Mouse (Mus musculus): ENCODE measurements around the gene Gm12166. TPM values are rescaled to one million over a fixed set of nuclear protein-coding genes. Genes with fewer than 3 reads are reported as not detected.

The Gm12166 gene
- polyA plus RNA-seq, 1 experiment from 2014 or later = 5.6 TPM

- ATAC-seq (ENCODE audit: low FRiP score, low read depth) = no peak
- Histone ChIP-seq H3K4me3 (no peak overlapping the region), H3K27me3 (no peaks in the 10 kb centered on the region), H3K9ac (no peak overlapping the region), H3K27ac (replicated peaks) (no peak overlapping the region), H3K9me3 (no peaks in the 10 kb centered on the region), H3K36me3 (no peaks in the 10 kb centered on the region), H3K4me1 (replicated peaks) (no peaks in the 10 kb centered on the region), H3K4me2 (no peak overlapping the region)
Measured at GRCm38 (mm10) chr11:46021850-46022249, 30.3 kb downstream of the Gm12166 start.

GRCm38 (mm10) chr11:46020246-46020645 lies 31.9 kb downstream of the Gm12166 start:
- WGBS = 73% methylated on average over 1 of the region's 1 CpGs
- no peaks in the 10 kb centered on the region for H3K36me3 ChIP-seq
- no peak overlapping the region for H3K4me2 ChIP-seq
- H3K27ac ChIP-seq (replicated peaks) = no peak overlapping the region
- H3K27me3 ChIP-seq = no peaks in the 10 kb centered on the region
- H3K4me1 ChIP-seq (replicated peaks) = no peaks in the 10 kb centered on the region
- ATAC-seq (ENCODE audit: low FRiP score, low read depth) = no peak
- H3K9ac ChIP-seq = no peak overlapping the region
- H3K4me3 ChIP-seq = no peak overlapping the region
- H3K9me3 ChIP-seq = no peaks in the 10 kb centered on the region

GRCm38 (mm10) chr11:46016061-46016460 lies 36.1 kb downstream of the Gm12166 start:
- no peak for ATAC-seq (ENCODE audit: low FRiP score, low read depth)
- WGBS = 19% methylated on average over 6 of the region's 6 CpGs

More at GRCm38 (mm10) chr11:46016061-46016460, 36.1 kb downstream of the Gm12166 start:
- Histone ChIP-seq H3K27me3 (no peaks in the 10 kb centered on the region), H3K9ac (no peak overlapping the region), H3K4me1 (replicated peaks) (no peaks in the 10 kb centered on the region), H3K9me3 (no peaks in the 10 kb centered on the region), H3K27ac (replicated peaks) (no peak overlapping the region), H3K4me3 (no peak overlapping the region), H3K4me2 (no peak overlapping the region), H3K36me3 (no peaks in the 10 kb centered on the region)

Small RNA genes lying within 50 kb of the gene (microRNA-seq; reads per million reads assigned to microRNA genes)
- not detected for gene Mir8100

Other genes with a start within 250 kb of the Gm12166 start
- gene Clint1, start 200.3 kb downstream of the Gm12166 start, polyA plus RNA-seq (2015; fragmentation: Nextera tagmentation; extraction: Ambion mirVana) = 42.6 and 43.1 TPM in 2 replicates
- gene Lsm11, start 107.4 kb downstream of the Gm12166 start, polyA plus RNA-seq (2015; fragmentation: Nextera tagmentation; extraction: Ambion mirVana) = 24.6 and 25.4 TPM in 2 replicates
- gene Thg1l, start 96.8 kb downstream of the Gm12166 start, polyA plus RNA-seq (2015; fragmentation: Nextera tagmentation; extraction: Ambion mirVana) = 9.1 and 10.0 TPM in 2 replicates
- 0.13 and 0.16 TPM in 2 replicates for gene Sox30, start 72.0 kb downstream of the Gm12166 start, polyA plus RNA-seq (2015; fragmentation: Nextera tagmentation; extraction: Ambion mirVana)
- gene Adam19, start 3.7 kb upstream of the Gm12166 start, polyA plus RNA-seq (2015; fragmentation: Nextera tagmentation; extraction: Ambion mirVana) = 12.0 and 12.6 TPM in 2 replicates
- 0.43 and 0.47 TPM in 2 replicates for gene Nipal4, start 114.2 kb upstream of the Gm12166 start, polyA plus RNA-seq (2015; fragmentation: Nextera tagmentation; extraction: Ambion mirVana)
- gene Fndc9, start 183.2 kb upstream of the Gm12166 start, polyA plus RNA-seq (2015; fragmentation: Nextera tagmentation; extraction: Ambion mirVana) = 3.1 and 3.6 TPM in 2 replicates

All from hindbrain, embryonic 15.5 days (tissue).